Mouse (Mus musculus): Measurements from ENCODE around the gene Gcnt2. TPM values are rescaled to one million over a fixed set of nuclear protein-coding genes. Genes with fewer than 3 reads are reported as not detected.

The Gcnt2 gene
- total RNA-seq, 1 experiment: 21.8 TPM

DNA sequence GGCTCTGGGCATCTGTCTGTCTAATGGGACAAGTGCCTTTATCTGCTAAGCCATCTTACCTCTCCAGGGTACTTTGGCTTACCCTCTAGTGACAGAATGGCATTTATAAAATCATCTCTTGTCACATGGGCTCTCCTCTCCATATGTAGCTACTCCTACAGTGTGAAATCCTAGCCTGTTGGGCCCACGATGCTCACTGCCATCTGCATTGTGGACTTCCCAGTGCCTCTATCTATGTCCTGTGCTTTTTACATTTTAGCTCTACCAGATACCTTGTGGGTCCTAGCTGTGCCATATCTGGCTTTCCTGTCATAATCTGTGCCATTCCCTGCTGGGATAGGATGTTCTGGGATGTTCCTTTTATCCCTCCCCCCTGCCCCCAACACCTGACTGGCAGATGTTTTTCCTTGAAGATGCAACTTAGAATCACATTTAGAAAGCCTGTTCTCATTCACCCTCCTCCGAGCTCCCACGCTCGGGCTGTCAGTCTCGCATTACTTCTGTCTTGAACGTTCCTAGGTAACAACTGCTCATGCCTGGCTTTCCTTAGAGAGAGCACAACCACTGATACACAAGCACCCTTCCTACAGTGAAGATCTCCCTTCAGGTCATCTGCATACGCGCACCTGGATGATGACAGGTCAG is 39.9 kb downstream of the Gcnt2 start:
- Histone ChIP-seq H3K9me3 (ENCODE audit: control insufficient read depth, insufficient read depth, low read depth, low read length) (no peaks in the 10 kb centered on the region), H3K36me3 (ENCODE audit: control insufficient read depth, insufficient read depth, low read length, poor library complexity, severe bottlenecking) (peaks cover 3% of the 10 kb centered on the region; the same call in 1 of the 2 replicates), H3K27ac (ENCODE audit: insufficient read depth, low read depth, low read length, poor library complexity, severe bottlenecking) (no peak overlapping the region), H3K9ac (ENCODE audit: insufficient read depth, low read depth, low read length, poor library complexity, severe bottlenecking) (no peak overlapping the region), H3K4me1 (ENCODE audit: control insufficient read depth in 2 of 2, insufficient read depth in 2 of 2, low read length in 2 of 2, poor library complexity in 1 of 2) (peaks cover under 1 to 14% of the 10 kb centered on the region in 2 experiments; a peak in 3 of 4 replicates), H3K4me3 (ENCODE audit: insufficient read depth in 1 of 2, low read depth in 1 of 2, low read length in 2 of 2, poor library complexity in 1 of 2, severe bottlenecking in 1 of 2) (no peak overlapping the region)
- in situ Hi-C loops (cut with MboI; ENCODE audit: low sequenced_read_pairs in 2 of 2, unreplicated experiment in 2 of 2): no loop called here
- DNase-seq (ENCODE audit: low read depth, low spot score): no peak
- TF ChIP-seq ZNF384 (IDR thresholded peaks at IDR 0.05; ENCODE audit: low read depth, low read length) (no peak), ZC3H11A (IDR thresholded peaks at IDR 0.05; ENCODE audit: borderline replicate concordance, low read depth, low read length) (no peak), CHD2 (IDR thresholded peaks at IDR 0.05; ENCODE audit: low read depth, low read length) (no peak), MAFK (IDR thresholded peaks at IDR 0.05; ENCODE audit: insufficient read depth, low read depth, low read length) (no peak), HCFC1 (IDR thresholded peaks at IDR 0.05; ENCODE audit: borderline replicate concordance, insufficient read depth, low read length) (no peak)

GRCm38 (mm10) chr13:40899994-40900970 is 40.7 kb downstream of the Gcnt2 start:
- DNase-seq (ENCODE audit: low read depth, low spot score): no peak
- Histone ChIP-seq H3K9me3 (ENCODE audit: control insufficient read depth, insufficient read depth, low read depth, low read length) (no peaks in the 10 kb centered on the region), H3K4me3 (ENCODE audit: insufficient read depth in 1 of 2, low read depth in 1 of 2, low read length in 2 of 2, poor library complexity in 1 of 2, severe bottlenecking in 1 of 2) (no peak overlapping the region), H3K27ac (ENCODE audit: insufficient read depth, low read depth, low read length, poor library complexity, severe bottlenecking) (no peak overlapping the region), H3K9ac (ENCODE audit: insufficient read depth, low read depth, low read length, poor library complexity, severe bottlenecking) (no peak overlapping the region), H3K4me1 (ENCODE audit: control insufficient read depth in 2 of 2, insufficient read depth in 2 of 2, low read length in 2 of 2, poor library complexity in 1 of 2) (peaks cover 5 to 16% of the 10 kb centered on the region in 2 experiments), H3K36me3 (ENCODE audit: control insufficient read depth, insufficient read depth, low read length, poor library complexity, severe bottlenecking) (peaks cover 3% of the 10 kb centered on the region; the same call in 1 of the 2 replicates)
- in situ Hi-C loops (cut with MboI; ENCODE audit: low sequenced_read_pairs in 2 of 2, unreplicated experiment in 2 of 2): no loop called here
- TF ChIP-seq CHD2 (IDR thresholded peaks at IDR 0.05; ENCODE audit: low read depth, low read length): no peak
- TF ChIP-seq HCFC1 (IDR thresholded peaks at IDR 0.05; ENCODE audit: borderline replicate concordance, insufficient read depth, low read length): no peak
- TF ChIP-seq ZNF384 (IDR thresholded peaks at IDR 0.05; ENCODE audit: low read depth, low read length): no peak
- TF ChIP-seq ZC3H11A (IDR thresholded peaks at IDR 0.05; ENCODE audit: borderline replicate concordance, low read depth, low read length): no peak
- no peak for TF ChIP-seq MAFK (IDR thresholded peaks at IDR 0.05; ENCODE audit: insufficient read depth, low read depth, low read length)

DNA sequence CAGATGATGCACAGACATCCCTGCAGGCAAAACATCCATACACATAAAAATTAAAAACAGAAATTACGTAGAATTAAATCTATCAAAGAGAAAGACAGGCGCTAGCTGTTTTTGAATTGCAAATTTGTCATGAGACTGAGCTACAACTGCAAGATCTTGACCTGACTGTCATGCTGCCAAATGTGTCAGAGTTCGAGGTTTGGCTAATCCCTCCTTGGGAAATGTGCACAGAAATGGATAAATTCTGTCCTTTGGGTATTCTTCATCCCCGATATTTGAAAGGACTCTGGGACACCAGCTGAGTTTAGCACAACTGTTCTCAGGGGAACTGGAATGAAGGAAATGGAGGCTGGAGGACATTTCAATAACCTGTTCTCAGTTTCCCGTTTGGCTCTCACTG is 41.7 kb downstream of the Gcnt2 start:
- H3K9ac ChIP-seq (ENCODE audit: insufficient read depth, low read depth, low read length, poor library complexity, severe bottlenecking): no peak overlapping the region
- no peak overlapping the region for H3K27ac ChIP-seq (ENCODE audit: insufficient read depth, low read depth, low read length, poor library complexity, severe bottlenecking)
- H3K9me3 ChIP-seq (ENCODE audit: control insufficient read depth, insufficient read depth, low read depth, low read length): no peaks in the 10 kb centered on the region
- peaks cover 10 to 21% of the 10 kb centered on the region in 2 experiments for H3K4me1 ChIP-seq (ENCODE audit: control insufficient read depth in 2 of 2, insufficient read depth in 2 of 2, low read length in 2 of 2, poor library complexity in 1 of 2)
- no peak for DNase-seq (ENCODE audit: low read depth, low spot score)
- in situ Hi-C loops (cut with MboI; ENCODE audit: low sequenced_read_pairs in 2 of 2, unreplicated experiment in 2 of 2): no loop called here
- H3K4me3 ChIP-seq (ENCODE audit: insufficient read depth in 1 of 2, low read depth in 1 of 2, low read length in 2 of 2, poor library complexity in 1 of 2, severe bottlenecking in 1 of 2): no peak overlapping the region
- no peak for TF ChIP-seq CHD2 (IDR thresholded peaks at IDR 0.05; ENCODE audit: low read depth, low read length)
- TF ChIP-seq MAFK (IDR thresholded peaks at IDR 0.05; ENCODE audit: insufficient read depth, low read depth, low read length): no peak
- no peak for TF ChIP-seq ZC3H11A (IDR thresholded peaks at IDR 0.05; ENCODE audit: borderline replicate concordance, low read depth, low read length)
- no peak for TF ChIP-seq ZNF384 (IDR thresholded peaks at IDR 0.05; ENCODE audit: low read depth, low read length)
- no peak for TF ChIP-seq HCFC1 (IDR thresholded peaks at IDR 0.05; ENCODE audit: borderline replicate concordance, insufficient read depth, low read length)
- H3K36me3 ChIP-seq (ENCODE audit: control insufficient read depth, insufficient read depth, low read length, poor library complexity, severe bottlenecking): peaks cover 3% of the 10 kb centered on the region; the same call in 1 of the 2 replicates

- in situ Hi-C loops (cut with MboI; ENCODE audit: low sequenced_read_pairs in 2 of 2, unreplicated experiment in 2 of 2): no loop called here
- Histone ChIP-seq H3K36me3 (ENCODE audit: control insufficient read depth, insufficient read depth, low read length, poor library complexity, severe bottlenecking) (peaks cover 3% of the 10 kb centered on the region; the same call in 1 of the 2 replicates), H3K27ac (ENCODE audit: insufficient read depth, low read depth, low read length, poor library complexity, severe bottlenecking) (no peak overlapping the region), H3K9ac (ENCODE audit: insufficient read depth, low read depth, low read length, poor library complexity, severe bottlenecking) (no peak overlapping the region), H3K4me3 (ENCODE audit: insufficient read depth in 1 of 2, low read depth in 1 of 2, low read length in 2 of 2, poor library complexity in 1 of 2, severe bottlenecking in 1 of 2) (no peak overlapping the region), H3K9me3 (ENCODE audit: control insufficient read depth, insufficient read depth, low read depth, low read length) (no peaks in the 10 kb centered on the region), H3K4me1 (ENCODE audit: control insufficient read depth in 2 of 2, insufficient read depth in 2 of 2, low read length in 2 of 2, poor library complexity in 1 of 2) (peaks cover 16 to 20% of the 10 kb centered on the region in 2 experiments)
- TF ChIP-seq CHD2 (IDR thresholded peaks at IDR 0.05; ENCODE audit: low read depth, low read length) (no peak), MAFK (IDR thresholded peaks at IDR 0.05; ENCODE audit: insufficient read depth, low read depth, low read length) (no peak), ZNF384 (IDR thresholded peaks at IDR 0.05; ENCODE audit: low read depth, low read length) (no peak), ZC3H11A (IDR thresholded peaks at IDR 0.05; ENCODE audit: borderline replicate concordance, low read depth, low read length) (no peak), HCFC1 (IDR thresholded peaks at IDR 0.05; ENCODE audit: borderline replicate concordance, insufficient read depth, low read length) (no peak)
- DNase-seq (ENCODE audit: low read depth, low spot score): no peak
Measured at GRCm38 (mm10) chr13:40901831-40902459, 42.4 kb downstream of the Gcnt2 start.
